Mouse (Mus musculus) testis, adult 2 months (tissue): Measurements from ENCODE around the gene Abcd1. TPM values are rescaled to one million over a fixed set of nuclear protein-coding genes. Genes with fewer than 3 reads are reported as not detected.

Source experiments
- H3K27ac ChIP-seq: fragments of 200-500 bp; 2 replicates; pipeline ENCODE4 v1.5.1; 2012; ENCODE audit warnings: low read depth, low read length; ENCODE audit not compliant: control insufficient read depth, insufficient read depth
- H3K27me3 ChIP-seq: fragments of 200-500 bp; 2 replicates; pipeline ENCODE4 v1.6.1; 2012; ENCODE audit warnings: mild to moderate bottlenecking, low read length, moderate library complexity; ENCODE audit not compliant: control insufficient read depth, insufficient read depth
- H3K36me3 ChIP-seq: fragments of 200-500 bp; 2 replicates; pipeline ENCODE4 v1.6.1; 2012; ENCODE audit warnings: mild to moderate bottlenecking, low read length; ENCODE audit not compliant: control insufficient read depth, insufficient read depth
- H3K4me1 ChIP-seq: fragments of 200-500 bp; 2 replicates; pipeline ENCODE4 v1.6.1; 2012; ENCODE audit warnings: low read length; ENCODE audit not compliant: control insufficient read depth, insufficient read depth
- H3K4me3 ChIP-seq: fragments of 200-500 bp; 2 replicates; pipeline ENCODE4 v1.5.1; 2012; ENCODE audit warnings: low read depth, mild to moderate bottlenecking, low read length, moderate library complexity, mixed read lengths; ENCODE audit not compliant: control insufficient read depth
- CTCF ChIP-seq: fragments of 200-500 bp; IDR thresholded peaks from 2 replicates; pipeline ENCODE4 v1.5.1; 2012; ENCODE audit warnings: low read depth, mild to moderate bottlenecking, inconsistent platforms, low read length, moderate library complexity; ENCODE audit not compliant: control insufficient read depth, insufficient read depth, insufficient replicate concordance
- POLR2A ChIP-seq: fragments of 200-500 bp; IDR thresholded peaks from 2 replicates; pipeline ENCODE4 v1.6.1; 2012; ENCODE audit warnings: low read depth, mild to moderate bottlenecking, inconsistent platforms, low read length, moderate library complexity; ENCODE audit not compliant: control insufficient read depth
- polyA plus RNA-seq: library from polyadenylated mRNA; depleted of rRNA; stranded (reverse); fragments of >200 nt; gene quantifications from 2 replicates; pipeline ENCODE4 v1.2.3, GENCODE M21; 2012; rRNA removed

Abcd1 gene
- polyA plus RNA-seq = 21.1 and 24.4 TPM in 2 replicates

GRCm38 (mm10) chrX:73716109-73716661, at the start of gene Abcd1, which contains the start of gene Bcap31:
Gene Abcd1 (plus strand): TSS chrX:73716597.
Gene Bcap31 (minus strand): TSS chrX:73716175.
- no peak for TF ChIP-seq CTCF
- peak; percentile 81 for TF ChIP-seq POLR2A
- Histone ChIP-seq H3K36me3 (no peaks in the 10 kb centered on the region), H3K4me3 (peak within 1 kb of the TSS; percentile 91), H3K4me1 (peaks cover 10% of the 10 kb centered on the region), H3K27me3 (no peaks in the 10 kb centered on the region), H3K27ac (peak within 1 kb of the TSS; percentile 57)

DNA sequence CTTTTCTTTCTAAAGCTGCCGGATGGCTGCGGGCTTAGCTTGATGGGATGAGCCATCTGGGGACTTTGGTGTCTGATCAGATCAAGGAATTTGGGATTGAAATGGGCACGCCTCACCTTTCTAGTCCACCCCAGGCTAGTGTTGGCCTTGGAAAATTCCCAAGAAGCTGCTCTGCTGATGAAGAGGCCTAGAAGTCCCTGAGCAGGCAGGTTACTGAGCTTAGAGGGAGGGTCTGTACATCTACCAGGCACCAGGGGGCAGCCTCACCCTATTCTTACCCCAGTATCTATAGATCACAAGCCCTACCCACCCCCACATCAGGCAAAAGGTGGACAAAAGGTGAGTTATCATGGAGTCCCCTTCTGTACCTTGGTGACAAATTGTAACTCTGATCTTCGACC, 44.4 kb upstream of the Abcd1 start:
- Histone ChIP-seq H3K36me3 (no peaks in the 10 kb centered on the region), H3K4me1 (peaks cover 8% of the 10 kb centered on the region), H3K27ac (no peak overlapping the region), H3K27me3 (no peaks in the 10 kb centered on the region), H3K4me3 (no peak overlapping the region)
- TF ChIP-seq CTCF (no peak; the same call in 1 of the 2 replicates), POLR2A (no peak)

DNA sequence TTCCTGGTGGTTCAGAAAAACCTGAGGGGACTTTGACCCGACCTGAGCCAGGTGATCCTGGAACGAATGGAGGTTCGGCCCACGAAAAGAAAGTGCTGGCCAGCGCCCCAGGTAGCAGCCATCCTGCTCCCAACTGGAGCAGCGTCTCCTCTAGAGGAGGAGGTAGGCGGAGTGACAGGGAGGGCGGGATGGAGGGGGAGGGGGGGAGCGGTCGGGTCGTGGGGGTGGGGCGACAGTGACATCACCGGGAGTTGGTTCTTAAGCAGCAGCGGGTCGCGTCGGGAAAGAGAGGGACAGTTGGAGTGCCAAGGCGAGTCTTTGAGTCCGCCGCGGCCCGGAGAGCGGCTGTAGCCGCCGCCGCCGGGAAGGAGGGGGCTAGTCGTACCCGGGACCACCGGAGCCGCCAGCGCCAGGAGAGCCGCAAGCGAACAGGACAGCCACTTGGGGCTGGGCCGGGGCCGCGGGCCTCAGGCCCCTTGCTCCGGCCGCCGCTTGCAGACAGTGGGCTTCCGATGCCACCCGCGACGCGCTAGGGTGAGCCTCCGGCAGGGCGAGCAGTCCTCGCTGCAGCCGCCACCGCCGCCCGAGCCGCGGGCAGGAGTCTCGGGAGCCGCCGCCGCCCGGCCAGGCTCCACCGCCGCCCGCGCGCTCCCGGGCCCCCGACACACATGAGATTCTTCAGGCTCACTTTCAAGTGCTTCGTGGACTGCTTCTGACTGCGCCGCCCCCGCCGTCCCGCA, 43.3 kb upstream of the Abcd1 start, which contains the start of gene Slc6a8:
TSS of gene Slc6a8 (plus strand) at position 272 of the 740 bp plus-strand sequence.
- H3K4me1 ChIP-seq = peaks cover 8% of the 10 kb centered on the region
- H3K27ac ChIP-seq = peak within 1 kb of the TSS; percentile 25; the same call in 1 of the 2 replicates
- H3K4me3 ChIP-seq = peak within 1 kb of the TSS; percentile 80
- TF ChIP-seq POLR2A (no peak), CTCF (no peak)
- no peaks in the 10 kb centered on the region for H3K27me3 ChIP-seq
- H3K36me3 ChIP-seq = no peaks in the 10 kb centered on the region

- H3K4me3 ChIP-seq = peak overlapping the region; percentile 80
- no peak for TF ChIP-seq POLR2A
- TF ChIP-seq CTCF = no peak
Measured at GRCm38 (mm10) chrX:73673619-73673967, 42.8 kb upstream of the Abcd1 start.

GRCm38 (mm10) chrX:73673968-73674661, 42.3 kb upstream of the Abcd1 start:
- no peak overlapping the region for H3K27ac ChIP-seq

More at GRCm38 (mm10) chrX:73673619-73673967, 42.8 kb upstream of the Abcd1 start:
- H3K36me3 ChIP-seq = no peaks in the 10 kb centered on the region
- no peaks in the 10 kb centered on the region for H3K27me3 ChIP-seq
- peaks cover 8% of the 10 kb centered on the region for H3K4me1 ChIP-seq
- H3K27ac ChIP-seq = no peak overlapping the region

DNA sequence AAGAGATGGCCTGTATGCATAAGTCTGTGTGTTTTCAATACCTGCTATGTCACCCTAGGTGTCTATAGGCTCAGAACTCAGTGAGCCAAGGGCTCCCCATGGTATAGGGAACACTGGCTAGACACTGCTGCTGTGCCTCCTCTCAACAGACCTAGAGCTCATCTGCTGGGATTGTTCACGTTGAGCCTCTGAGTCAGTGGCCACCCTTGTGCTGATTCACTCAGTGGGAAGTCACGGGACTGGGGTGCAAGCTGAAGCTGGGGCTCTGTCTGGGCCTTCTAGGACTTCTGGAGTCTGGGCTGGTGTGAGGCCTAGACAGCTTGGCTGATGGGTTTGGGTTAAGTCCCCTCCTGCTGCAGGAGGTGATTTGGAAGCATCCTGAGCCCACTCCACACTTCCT, 41.2 kb upstream of the Abcd1 start:
- no peak overlapping the region for H3K27ac ChIP-seq
- peak overlapping the region; percentile 8; the same call in 1 of the 2 replicates for H3K4me3 ChIP-seq
- no peaks in the 10 kb centered on the region for H3K36me3 ChIP-seq
- H3K27me3 ChIP-seq = no peaks in the 10 kb centered on the region
- H3K4me1 ChIP-seq = peaks cover 8% of the 10 kb centered on the region
- TF ChIP-seq CTCF = no peak
- no peak for TF ChIP-seq POLR2A

More at GRCm38 (mm10) chrX:73673968-73674661, 42.3 kb upstream of the Abcd1 start:
- TF ChIP-seq CTCF (no peak), POLR2A (no peak)
- Histone ChIP-seq H3K4me3 (peak overlapping the region; percentile 80), H3K27me3 (no peaks in the 10 kb centered on the region), H3K4me1 (peaks cover 8% of the 10 kb centered on the region), H3K36me3 (no peaks in the 10 kb centered on the region)

- no peaks in the 10 kb centered on the region for H3K36me3 ChIP-seq
Measured at GRCm38 (mm10) chrX:73676668-73677067, 39.7 kb upstream of the Abcd1 start.

More at GRCm38 (mm10) chrX:73676668-73677067, 39.7 kb upstream of the Abcd1 start:
- Histone ChIP-seq H3K27me3 (no peaks in the 10 kb centered on the region), H3K4me3 (no peak overlapping the region), H3K27ac (no peak overlapping the region), H3K4me1 (peaks cover 10% of the 10 kb centered on the region)
- TF ChIP-seq CTCF (no peak), POLR2A (no peak)
